Mouse (Mus musculus) megakaryocyte, embryonic 14.5 days (primary cell): ENCODE data around the gene Vmn2r5. TPM values are rescaled to one million over a fixed set of nuclear protein-coding genes. Genes with fewer than 3 reads are reported as not detected.
"Not testable (repeated sequence)": the region's sequence is repeated elsewhere in the genome, so short reads cannot be mapped to it uniquely, and the experiment has no call there.

ENCODE experiments used
- H3K27me3 ChIP-seq: replicated peaks from 2 replicates; pipeline ENCODE3; 2012; ENCODE audit warnings: inconsistent platforms
- H3K36me3 ChIP-seq: replicated peaks from 2 replicates; pipeline ENCODE3; 2012; ENCODE audit warnings: low read length, inconsistent platforms, mixed read lengths
- H3K4me1 ChIP-seq: 2 replicates; pipeline ENCODE4 v1.6.1; 2012; ENCODE audit warnings: inconsistent platforms
- H3K4me3 ChIP-seq: replicated peaks from 2 replicates; pipeline ENCODE3; 2012; ENCODE audit warnings: moderate library complexity, mild to moderate bottlenecking, inconsistent platforms
- H3K9me3 ChIP-seq: 2 replicates; pipeline ENCODE4 v1.6.1; 2012; ENCODE audit warnings: inconsistent platforms
- polyA plus RNA-seq: library from polyadenylated mRNA; stranded (reverse); fragments of >175 nt; gene quantifications from 2 replicates; pipeline ENCODE4 v1.2.3, GENCODE M21; 2012; ENCODE audit warnings: low replicate concordance; ENCODE audit not compliant: insufficient read depth

The Vmn2r5 gene
- not detected in 2 replicates for polyA plus RNA-seq

GRCm38 (mm10) chr3:64509742-64510141 lies at the start of gene Vmn2r5:
Vmn2r5 (minus strand) TSS chr3:64509842.
- not testable (repeated sequence) for H3K36me3 ChIP-seq, H3K27me3 ChIP-seq, H3K9me3 ChIP-seq, H3K4me3 ChIP-seq, H3K4me1 ChIP-seq

GRCm38 (mm10) chr3:64523585-64523984 lies 13.9 kb upstream of the Vmn2r5 start:
- H3K36me3 ChIP-seq, H3K4me3 ChIP-seq, H3K9me3 ChIP-seq, H3K27me3 ChIP-seq, H3K4me1 ChIP-seq: not testable (repeated sequence)

Other genes starting within 250 kb of the Vmn2r5 start
- gene Vmn2r3, start 220.1 kb downstream of the Vmn2r5 start, polyA plus RNA-seq = not detected in 2 replicates
- gene Vmn2r4, start 94.5 kb downstream of the Vmn2r5 start, polyA plus RNA-seq = not detected in 2 replicates
- gene Vmn2r6, start 56.0 kb upstream of the Vmn2r5 start, polyA plus RNA-seq = not detected in 2 replicates